ENCODE assay signal across 9 mouse cellular contexts in the genomic region with DNA sequence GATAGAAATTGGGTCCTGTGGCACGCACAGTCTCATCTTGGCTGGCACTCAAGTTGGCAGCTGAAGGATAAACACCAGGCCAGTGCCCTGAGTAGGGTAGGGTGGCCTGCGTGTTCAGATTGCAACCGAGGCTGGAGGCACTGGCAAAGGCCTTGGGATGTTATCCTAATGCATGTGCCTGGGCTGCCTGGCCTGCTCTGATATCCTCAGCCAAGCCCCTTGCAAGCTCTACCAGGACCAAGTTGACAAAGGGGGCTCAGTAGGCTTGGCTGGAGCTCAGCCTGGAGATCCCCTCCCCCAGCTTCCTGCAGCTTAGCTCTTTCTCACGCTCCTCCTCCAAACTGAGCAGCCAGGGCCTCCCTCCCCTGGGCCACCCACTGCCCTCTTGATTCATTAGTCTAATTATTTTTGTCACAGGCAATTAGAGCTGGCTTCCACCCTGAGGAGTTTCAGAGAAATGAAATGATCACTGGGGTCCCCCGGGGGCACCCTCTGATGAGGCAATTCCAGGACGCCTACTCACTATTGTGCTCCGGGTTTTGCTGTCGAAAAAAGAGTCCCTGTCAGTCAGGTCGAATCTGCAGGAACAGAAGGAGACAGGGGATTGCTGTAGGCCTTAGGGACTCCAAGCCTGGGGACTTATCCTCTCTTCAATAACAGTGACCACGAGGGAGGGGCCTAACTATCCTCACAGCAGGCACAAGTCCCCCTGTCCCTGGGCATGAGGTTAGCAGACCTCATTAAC.
DNase-seq lines count a peak whose midpoint lies in the region; ATAC-seq and TF ChIP-seq lines count a peak whose summit lies in the region.
"Had no signal": no experiment of that assay in that cellular context is flagged by ENCODE, and none has a peak within 500 bp of the region (broad histone marks: within the 10 kb centered on the region; RNA-seq: fewer than 3 reads in every experiment).

No protein-coding gene starts in this region.

- H3K4me1 ChIP-seq in kidney, adult 2 months (ENCODE audit: control insufficient read depth, insufficient read depth, low read length) = no peaks in the 10 kb centered on the region
- H3K4me1 ChIP-seq in midbrain, embryonic 13.5 days (replicated peaks) = peaks cover 34% of the 10 kb centered on the region
- no peaks in the 10 kb centered on the region for H3K4me1 ChIP-seq in stomach, postnatal 0 days (replicated peaks; ENCODE audit: control insufficient read depth, insufficient read depth)

- no peak overlapping the region for H3K27ac ChIP-seq in kidney, adult 2 months (ENCODE audit: insufficient read depth, low read depth, low read length)
- H3K27ac ChIP-seq in midbrain, embryonic 13.5 days = peak overlapping the region; percentile 82
- H3K27ac ChIP-seq in stomach, postnatal 0 days (replicated peaks) = 0 out of 2 replicates have a peak overlapping the region, but pooled peaks have one; percentile 24

- H3K9ac ChIP-seq in midbrain, embryonic 13.5 days (replicated peaks) = no peak overlapping the region
- H3K9ac ChIP-seq in stomach, postnatal 0 days (ENCODE audit: low read length) = no peak overlapping the region

- H3K9me3 ChIP-seq in midbrain, embryonic 13.5 days = no peaks in the 10 kb centered on the region; the same call in 1 of the 2 replicates
- H3K9me3 ChIP-seq in stomach, postnatal 0 days (ENCODE audit: control insufficient read depth, low read length) = no peaks in the 10 kb centered on the region

- TF ChIP-seq CTCF in kidney, adult 2 months (conservative IDR thresholded peaks at IDR 0.05; ENCODE audit: insufficient read depth, insufficient read length, low read depth, low read length) = no peak
- TF ChIP-seq CTCF in stomach, postnatal 0 days (IDR thresholded peaks at IDR 0.05; ENCODE audit: low read depth) = no peak

- H3K36me3 ChIP-seq in kidney, adult 2 months (ENCODE audit: control insufficient read depth, insufficient read depth, low read length) = no peaks in the 10 kb centered on the region
- H3K36me3 ChIP-seq in midbrain, embryonic 13.5 days = no peaks in the 10 kb centered on the region
- peaks cover 2% of the 10 kb centered on the region; the same call in 1 of the 2 replicates for H3K36me3 ChIP-seq in stomach, postnatal 0 days (ENCODE audit: control insufficient read depth, insufficient read depth, low read length)

- peak; percentile 40 for TF ChIP-seq EP300 in stomach, postnatal 0 days (optimal IDR thresholded peaks at IDR 0.05)

- no peak for TF ChIP-seq POLR2A in kidney, adult 2 months (IDR thresholded peaks at IDR 0.05; ENCODE audit: low read depth, low read length)

- H3K4me3 ChIP-seq in kidney, adult 2 months (ENCODE audit: insufficient read depth, low read depth, low read length) = no peak overlapping the region
- H3K4me3 ChIP-seq in midbrain, embryonic 13.5 days (replicated peaks) = no peak overlapping the region
- H3K4me3 ChIP-seq in stomach, postnatal 0 days (ENCODE audit: low read depth, low read length) = no peak overlapping the region
- H3K4me3 ChIP-seq: myocyte had no signal

- intact Hi-C loops in left cerebral cortex, postnatal 14 days (cut with DNase I) = no loop called here

- ATAC-seq in midbrain, embryonic 13.5 days = peak; percentile 93
- ATAC-seq in stomach, postnatal 0 days (ENCODE audit: low FRiP score, low TSS enrichment) = peak; percentile 45; the same call in 1 of the 2 replicates

- no peak overlapping the region; the same call in 1 of the 2 replicates for H3K4me2 ChIP-seq in midbrain, embryonic 13.5 days (replicated peaks)
- no peak overlapping the region for H3K4me2 ChIP-seq in stomach, postnatal 0 days (replicated peaks; ENCODE audit: low read depth)

- peak; percentile 72 for DNase-seq in brain, embryonic 18.5 days (ENCODE audit: low read depth, low spot score)
- peak; percentile 43 for DNase-seq in embryo, embryonic 11.5 days (ENCODE audit: low read depth, low spot score)
- DNase-seq in heart, adult 9 months (ENCODE audit: low spot score in 2 of 2) = peak; percentile 17 to 23
- peak; percentile 49 for DNase-seq in kidney, adult 2 months
- peak; percentile 65 to 73 for DNase-seq in left cerebral cortex, postnatal 14 days (ENCODE audit: low spot score in 2 of 2)
- DNase-seq in stomach, postnatal 0 days (ENCODE audit: low spot score) = no peak
- DNase-seq in B cell, adult 2 months = no peak

- 38% methylated on average over 10 of the region's 10 CpGs for WGBS in kidney, adult 2 months
- 8% methylated on average over 10 of the region's 10 CpGs for WGBS in midbrain, embryonic 13.5 days
- 31% methylated on average over 10 of the region's 10 CpGs for WGBS in stomach, postnatal 0 days

- H3K27me3 ChIP-seq in kidney, adult 2 months (replicated peaks; ENCODE audit: control insufficient read depth, insufficient read depth, low read length) = no peaks in the 10 kb centered on the region
- peaks cover 11% of the 10 kb centered on the region for H3K27me3 ChIP-seq in midbrain, embryonic 13.5 days
- no peaks in the 10 kb centered on the region for H3K27me3 ChIP-seq in stomach, postnatal 0 days (ENCODE audit: control insufficient read depth, insufficient read depth, low read length)

Comparison
In these comparisons a context has a peak if more than half of its experiments do, and no peak if none do; other contexts are left out.
1. DNase-seq: peak in brain, embryonic 18.5 days (single experiment), embryo, embryonic 11.5 days (single experiment), heart, adult 9 months (2 of 2), kidney, adult 2 months (single experiment) and left cerebral cortex, postnatal 14 days (2 of 2); none in stomach, postnatal 0 days (single experiment) and B cell, adult 2 months (0 of 2).